Mouse (Mus musculus) small intestine, adult 2 months (tissue): Measurements from ENCODE around the gene Dnajc27.

Source experiments
- CTCF ChIP-seq: fragments of 200-500 bp; IDR thresholded peaks from 2 replicates; pipeline ENCODE4 v1.5.1; 2012; ENCODE audit warnings: low read depth, mild to moderate bottlenecking, control low read depth, inconsistent platforms, low read length, moderate library complexity, mixed read lengths; ENCODE audit not compliant: insufficient replicate concordance, insufficient read length; ENCODE audit errors: extremely low read depth
- POLR2A ChIP-seq: fragments of 200-500 bp; IDR thresholded peaks from 2 replicates; pipeline ENCODE4 v1.6.1; 2012; ENCODE audit warnings: low read depth, mild to moderate bottlenecking, control low read depth, inconsistent platforms, low read length, moderate library complexity

GRCm38 (mm10) chr12:4065944-4066343, 16.4 kb upstream of the Dnajc27 start:
- no peak for TF ChIP-seq CTCF
- TF ChIP-seq POLR2A, result no peak
